Mouse (Mus musculus) olfactory bulb, adult 2 months (tissue): ENCODE measurements around the gene Znrf1. TPM values are rescaled to one million over a fixed set of nuclear protein-coding genes. Genes with fewer than 3 reads are reported as not detected.

ENCODE experiments used
- H3K27ac ChIP-seq: fragments of 200-500 bp; 2 replicates; pipeline ENCODE4 v1.5.1; 2012; ENCODE audit warnings: low read depth, low read length; ENCODE audit not compliant: insufficient read depth
- H3K4me1 ChIP-seq: fragments of 200-500 bp; 2 replicates; pipeline ENCODE4 v1.6.1; 2012; ENCODE audit warnings: low read length; ENCODE audit not compliant: control insufficient read depth, insufficient read depth
- H3K4me3 ChIP-seq: fragments of 200-500 bp; 2 replicates; pipeline ENCODE4 v1.5.1; 2012; ENCODE audit warnings: mild to moderate bottlenecking, low read depth, low read length, moderate library complexity; ENCODE audit not compliant: insufficient read depth
- CTCF ChIP-seq: fragments of 200-500 bp; IDR thresholded peaks from 2 replicates; pipeline ENCODE4 v1.5.1; 2012; ENCODE audit warnings: low read depth, mild to moderate bottlenecking, low read length, moderate library complexity; ENCODE audit not compliant: insufficient read depth
- POLR2A ChIP-seq: fragments of 200-500 bp; IDR thresholded peaks from 2 replicates; pipeline ENCODE4 v1.6.1; 2012; ENCODE audit warnings: mild to moderate bottlenecking, low read depth, low read length, moderate library complexity; ENCODE audit not compliant: insufficient read depth
- WGBS: fragments of 180-500 bp; shearing (Covaris S2); methylation state at CpG from one replicate; pipeline ENCODE4 v1.1.7; 2018; 5-methylcytosine and 5-hydroxymethylcytosine counted together
- polyA plus RNA-seq: library from polyadenylated mRNA; stranded (reverse); fragments of >200 nt; gene quantifications from 2 replicates; pipeline ENCODE4 v1.2.4, GENCODE M21; 2012; ENCODE audit warnings: low replicate concordance; ENCODE audit not compliant: missing spikeins, insufficient read depth, insufficient read length

Gene Znrf1
- polyA plus RNA-seq, 1 experiment: not detected

DNA sequence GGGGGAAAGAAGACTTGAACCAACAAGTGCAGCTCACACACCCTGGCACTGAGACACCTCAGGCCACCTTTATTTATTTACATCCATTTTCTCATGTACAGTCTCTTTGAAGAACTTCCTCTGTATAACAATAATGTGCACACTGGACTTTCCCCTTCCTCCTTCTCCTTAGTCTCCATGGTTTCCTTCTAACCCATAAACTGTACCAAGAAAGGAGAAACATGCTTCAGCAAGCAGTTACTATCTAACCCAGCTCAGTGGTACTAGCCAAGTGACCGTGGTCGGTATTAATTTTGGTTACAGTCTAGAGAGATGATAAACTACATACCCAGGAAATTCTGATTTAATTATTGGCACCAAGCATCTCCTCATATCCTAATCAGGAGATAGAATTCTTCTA is 117.6 kb downstream of the Znrf1 start:
- WGBS: 87% methylated on average over 2 of the region's 2 CpGs
- TF ChIP-seq CTCF (no peak), POLR2A (no peak)
- Histone ChIP-seq H3K27ac (no peak overlapping the region), H3K4me1 (peaks cover 7% of the 10 kb centered on the region), H3K4me3 (no peak overlapping the region)

- whole genome bisulfite sequencing: 31% methylated on average over 1 of the region's 1 CpGs
- peaks cover 2% of the 10 kb centered on the region for H3K4me1 ChIP-seq
- no peak overlapping the region for H3K4me3 ChIP-seq
- no peak for TF ChIP-seq POLR2A
- no peak for TF ChIP-seq CTCF
- H3K27ac ChIP-seq: no peak overlapping the region; the same call in 1 of the 2 replicates
Measured at GRCm38 (mm10) chr8:111657312-111657854, 121.5 kb downstream of the Znrf1 start.

- no peak overlapping the region for H3K27ac ChIP-seq
- H3K4me3 ChIP-seq: no peak overlapping the region
- TF ChIP-seq POLR2A (no peak), CTCF (no peak)
- peaks cover 2% of the 10 kb centered on the region for H3K4me1 ChIP-seq
- WGBS: 61% methylated on average over 6 of the region's 6 CpGs
Measured at GRCm38 (mm10) chr8:111658819-111659423, 123.0 kb downstream of the Znrf1 start.

DNA sequence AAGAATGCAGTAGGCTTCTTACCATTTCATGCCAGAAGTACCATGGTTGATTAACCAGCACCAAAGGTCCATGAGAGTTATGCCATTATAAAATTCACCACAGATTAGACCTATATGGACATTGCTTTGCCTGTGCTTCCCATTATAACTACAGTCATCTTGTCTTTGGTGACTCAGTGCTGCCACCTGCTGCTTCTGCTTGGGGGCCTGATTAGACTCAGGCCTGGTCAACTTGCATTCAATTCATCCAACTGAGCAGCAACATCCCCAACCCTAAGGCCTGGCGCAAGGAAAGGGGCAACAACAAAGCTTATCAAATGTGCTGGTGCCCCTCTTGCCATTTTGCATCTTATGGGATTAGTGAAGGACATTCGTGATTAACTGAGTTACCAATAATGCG is 126.6 kb downstream of the Znrf1 start:
- Histone ChIP-seq H3K27ac (no peak overlapping the region), H3K4me3 (no peak overlapping the region), H3K4me1 (peaks cover 2% of the 10 kb centered on the region)
- TF ChIP-seq CTCF (peak; percentile 36; the same call in 1 of the 2 replicates), POLR2A (no peak)
- WGBS: 87% methylated on average over 3 of the region's 3 CpGs

DNA sequence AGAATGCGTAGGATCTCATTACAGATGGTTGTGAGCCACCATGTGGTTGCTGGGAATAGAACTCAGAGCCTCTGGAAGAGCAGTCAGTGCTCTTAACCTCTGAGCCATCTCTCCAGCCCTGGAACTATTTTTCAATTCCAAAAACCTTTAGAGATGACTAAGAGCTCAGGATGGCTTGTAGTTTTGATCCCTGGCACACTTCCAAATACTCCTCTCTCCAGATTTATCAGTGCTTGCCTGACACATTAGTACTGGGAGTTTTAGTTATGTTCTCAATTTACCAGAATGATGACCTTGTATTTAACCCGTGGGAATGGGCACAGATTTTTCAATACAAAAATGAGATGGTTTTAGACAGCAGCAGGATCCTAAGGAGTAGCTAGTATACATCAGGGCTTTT is 130.9 kb downstream of the Znrf1 start:
- 89% methylated on average over 2 of the region's 2 CpGs for WGBS
- no peak for TF ChIP-seq CTCF
- no peak for TF ChIP-seq POLR2A
- no peak overlapping the region for H3K4me3 ChIP-seq
- no peaks in the 10 kb centered on the region for H3K4me1 ChIP-seq
- no peak overlapping the region for H3K27ac ChIP-seq

Other genes with a start within 250 kb of the Znrf1 start
- not detected in 2 replicates for gene Rfwd3, start 235.9 kb upstream of the Znrf1 start, polyA plus RNA-seq
- not detected in 2 replicates for gene Mlkl, start 197.9 kb upstream of the Znrf1 start, polyA plus RNA-seq
- gene Fa2h, start 142.3 kb upstream of the Znrf1 start, polyA plus RNA-seq: not detected in 2 replicates
- not detected in 2 replicates for gene Wdr59, start 14.0 kb upstream of the Znrf1 start, polyA plus RNA-seq
- not detected in 2 replicates for gene Ldhd, start 94.3 kb downstream of the Znrf1 start, polyA plus RNA-seq
- not detected in 2 replicates for gene Zfp1, start 107.3 kb downstream of the Znrf1 start, polyA plus RNA-seq
- not detected in 2 replicates for gene Ctrb1, start 154.9 kb downstream of the Znrf1 start, polyA plus RNA-seq
- gene Bcar1, start 207.7 kb downstream of the Znrf1 start, polyA plus RNA-seq: not detected in 2 replicates